Mouse (Mus musculus) C2C12 (cell line): ENCODE measurements around the gene Txn2.

Source experiments
- CTCF ChIP-seq: IDR thresholded peaks from one replicate; pipeline ENCODE4 v1.5.1; 2011; ENCODE audit not compliant: control insufficient read depth, insufficient read depth, insufficient read length
- MYOG ChIP-seq: IDR thresholded peaks from one replicate; pipeline ENCODE4 v1.6.1; 2011; ENCODE audit not compliant: control insufficient read depth, insufficient read length; ENCODE audit errors: extremely low read depth

DNA sequence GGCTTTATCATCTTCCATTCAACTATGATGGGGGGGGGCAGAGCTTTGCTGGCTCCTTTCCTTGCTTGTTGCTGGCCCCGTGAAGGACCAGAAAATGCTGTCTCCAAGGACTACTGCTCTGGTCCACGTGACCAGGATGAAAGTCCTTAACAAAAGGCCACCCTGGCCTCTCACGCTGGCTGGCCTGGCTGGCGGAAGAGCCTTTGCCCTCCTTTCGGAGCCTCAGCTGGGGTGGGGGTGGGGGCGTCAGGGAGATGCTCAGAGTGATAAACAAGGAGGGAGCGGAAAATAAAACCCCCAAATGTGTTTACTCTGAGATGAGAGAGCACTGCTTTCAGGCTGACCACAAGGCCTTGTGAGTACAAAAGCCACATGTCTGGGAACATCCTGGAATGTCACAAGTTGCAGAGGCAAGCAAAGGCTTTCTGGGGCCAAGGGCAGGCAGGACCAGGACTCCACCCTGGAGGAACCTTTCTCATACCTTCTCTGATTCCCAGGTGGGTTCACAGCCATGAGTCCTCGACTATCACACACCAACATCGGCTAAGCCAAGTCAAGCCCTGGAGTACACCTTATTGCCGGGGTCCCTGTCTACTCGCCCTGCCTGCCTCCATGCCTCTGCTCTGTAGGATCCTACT, 62.1 kb downstream of the Txn2 start:
- TF ChIP-seq MYOG (no peak), CTCF (no peak)
